Mouse (Mus musculus) brain, embryonic 14.5 days (tissue): Measurements from ENCODE around the gene Fam216a.

Experiments
- CTCF ChIP-seq: fragments of 200-500 bp; IDR thresholded peaks from 2 replicates; pipeline ENCODE4 v1.5.1; 2012; ENCODE audit warnings: inconsistent platforms, mild to moderate bottlenecking, moderate library complexity, borderline replicate concordance; ENCODE audit not compliant: insufficient read depth, insufficient read length; ENCODE audit errors: extremely low read depth
- POLR2A ChIP-seq: fragments of 200-500 bp; IDR thresholded peaks from 2 replicates; pipeline ENCODE4 v1.6.1; 2012; ENCODE audit warnings: mild to moderate bottlenecking, inconsistent platforms, borderline replicate concordance; ENCODE audit not compliant: poor library complexity, insufficient read depth, insufficient read length, severe bottlenecking; ENCODE audit errors: extremely low read depth

DNA sequence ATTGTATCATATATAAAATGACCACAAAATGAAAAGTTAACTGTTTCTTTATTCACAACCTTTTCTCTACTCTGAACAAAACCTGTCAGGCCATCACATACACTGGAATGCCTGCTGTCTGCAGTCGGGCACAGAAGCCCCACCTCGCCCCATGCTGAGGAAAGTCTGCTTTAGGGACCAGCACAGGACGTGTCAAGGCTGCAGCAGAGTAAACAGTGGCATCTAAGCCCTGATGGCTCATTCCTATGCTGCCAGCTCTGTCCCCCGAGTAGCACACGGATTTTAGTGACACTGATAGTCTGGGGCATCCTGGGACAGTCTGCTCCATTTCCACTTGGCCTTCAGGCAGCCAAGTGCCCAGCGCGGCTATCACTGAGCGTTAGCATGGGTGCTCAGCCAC is 46.7 kb downstream of the Fam216a start:
- TF ChIP-seq POLR2A (no peak), CTCF (no peak)
